Mouse (Mus musculus): ENCODE results near the gene Aamp.
"Not testable (repeated sequence)": the region's sequence is repeated elsewhere in the genome, so short reads cannot be mapped to it uniquely, and the experiment has no call there.

Aamp gene

GRCm38 (mm10) chr1:74302229-74302628 lies 17.7 kb upstream of the Aamp start:
- no peak for DNase-seq (ENCODE audit: extremely low read depth, insufficient read length, low spot score)

DNA sequence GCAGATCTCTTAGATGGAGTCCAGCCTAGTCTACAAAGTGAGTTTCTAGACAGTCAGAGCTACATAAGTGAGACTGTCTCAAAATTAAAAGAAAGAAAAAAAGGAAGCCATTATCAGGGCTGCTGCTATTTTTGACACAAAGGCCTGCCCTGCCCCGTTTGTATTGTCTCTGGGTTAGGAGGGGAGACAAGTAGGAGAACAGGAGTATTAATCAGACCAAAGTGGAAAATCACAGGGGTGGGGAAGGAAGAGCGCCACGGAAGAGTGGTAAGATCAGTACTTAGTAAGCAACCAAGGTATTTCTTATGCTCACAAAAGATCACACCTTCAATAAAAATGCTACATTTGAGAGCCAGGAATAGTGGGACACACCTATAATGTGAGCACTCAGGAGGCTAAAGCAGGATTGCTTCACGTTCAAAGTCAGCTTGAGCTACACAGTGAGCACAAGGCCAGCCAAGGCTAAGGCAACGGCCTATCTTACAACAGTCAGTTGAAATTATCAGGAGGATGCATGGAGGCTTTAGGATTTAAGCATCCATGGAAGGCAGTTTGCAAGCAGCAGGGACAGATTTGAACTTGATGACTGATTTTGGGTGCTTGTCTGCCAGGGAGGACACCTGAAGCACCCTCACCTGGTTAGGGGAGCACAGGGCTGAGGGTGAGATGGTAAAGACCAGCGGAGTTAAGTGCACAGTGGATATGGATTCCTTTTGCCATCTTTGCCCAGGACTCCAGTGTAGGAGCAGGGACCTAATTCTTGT lies 16.0 kb upstream of the Aamp start:
- DNase-seq (ENCODE audit: extremely low read depth, insufficient read length, low spot score) = no peak

DNA sequence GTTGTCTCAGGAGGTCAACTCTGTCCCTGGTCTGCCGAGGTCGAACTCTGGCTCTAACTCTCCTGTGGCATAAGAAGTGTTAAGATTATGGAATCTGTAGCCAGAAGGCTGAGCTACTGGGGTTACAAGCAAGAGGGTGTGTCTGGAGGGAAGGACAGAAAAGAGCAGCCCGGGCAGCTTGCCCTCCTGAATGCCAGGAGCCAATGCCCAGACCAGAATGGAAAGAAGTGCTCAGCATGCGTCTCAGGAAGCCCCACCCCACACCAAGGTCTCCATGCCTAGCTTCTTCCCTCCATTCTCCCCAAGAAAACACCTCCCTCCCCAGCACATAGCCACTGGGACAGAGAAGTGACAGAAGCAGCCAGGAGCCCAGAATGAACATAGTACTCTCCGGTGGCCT lies 14.5 kb upstream of the Aamp start:
- DNase-seq (ENCODE audit: extremely low read depth, insufficient read length, low spot score) = peak; percentile 74

DNA sequence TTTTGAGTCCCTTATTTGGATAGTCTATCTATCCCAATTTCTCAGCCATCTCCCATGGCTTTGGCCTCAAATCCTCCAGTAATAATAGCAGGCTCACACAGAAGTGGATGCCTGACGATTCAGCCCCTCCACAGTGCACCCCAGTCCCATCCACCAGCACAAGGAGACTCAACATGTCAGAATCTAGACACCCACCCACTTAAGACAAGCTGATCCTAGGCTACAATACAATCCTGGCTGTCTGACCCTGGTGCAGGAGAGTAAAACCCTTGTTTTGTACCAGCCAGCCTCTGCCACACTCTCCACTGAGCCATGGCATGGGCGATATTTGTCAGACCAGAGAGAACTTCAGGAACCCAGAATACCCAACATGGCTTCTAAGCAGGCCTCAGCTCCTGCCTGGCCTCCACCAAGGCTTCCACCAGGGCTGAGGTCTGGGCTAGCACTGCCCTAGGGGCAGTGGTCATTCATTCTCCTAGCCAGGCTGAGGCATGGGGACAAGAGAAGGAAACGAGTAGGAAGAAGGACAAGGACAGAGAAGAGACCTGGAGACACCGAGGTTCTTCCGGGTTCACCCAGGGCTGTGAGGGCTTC lies 13.7 kb upstream of the Aamp start:
- no peak for DNase-seq (ENCODE audit: extremely low read depth, insufficient read length, low spot score)

DNA sequence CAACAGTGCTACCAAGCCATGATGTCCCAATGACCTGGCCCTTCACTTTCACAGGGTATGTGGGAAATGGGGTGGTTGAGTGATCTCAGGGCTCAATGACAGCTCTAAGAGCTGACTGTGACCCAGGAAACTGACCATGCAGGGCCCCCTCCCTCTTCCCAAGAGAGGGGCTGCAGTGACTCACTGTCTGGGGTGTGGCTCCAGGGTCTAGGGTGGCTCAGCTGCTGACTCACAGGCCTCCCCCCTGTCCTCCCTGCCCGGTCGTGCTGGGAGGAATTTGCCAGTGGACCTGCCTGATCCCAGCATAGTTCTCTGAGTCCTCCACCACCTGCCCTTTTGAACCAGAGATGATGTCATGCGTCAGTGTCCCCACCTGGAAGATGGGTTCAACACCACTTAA lies 12.7 kb upstream of the Aamp start:
- peak; percentile 72 for DNase-seq (ENCODE audit: extremely low read depth, insufficient read length, low spot score)

DNA sequence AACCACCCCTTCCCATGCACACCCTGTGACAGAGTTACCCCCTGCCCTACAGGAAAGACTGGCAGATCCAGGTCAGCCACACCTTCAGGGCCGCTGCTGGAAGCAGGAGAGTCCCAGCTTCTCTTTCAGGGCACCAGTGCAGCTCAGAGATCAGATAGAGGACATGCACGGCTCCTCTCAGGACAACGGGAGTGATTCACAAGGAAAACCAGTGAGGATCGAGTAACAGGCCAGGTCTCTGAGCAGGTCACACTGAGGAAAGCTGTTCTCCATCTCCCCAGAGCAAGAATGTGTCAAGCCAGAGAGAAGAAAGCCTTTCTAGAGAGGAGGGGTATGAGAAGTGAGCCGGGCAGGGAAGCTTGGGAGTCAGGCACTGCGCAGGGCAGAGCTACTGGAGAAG lies 11.9 kb upstream of the Aamp start:
- DNase-seq (ENCODE audit: extremely low read depth, insufficient read length, low spot score) = no peak

DNA sequence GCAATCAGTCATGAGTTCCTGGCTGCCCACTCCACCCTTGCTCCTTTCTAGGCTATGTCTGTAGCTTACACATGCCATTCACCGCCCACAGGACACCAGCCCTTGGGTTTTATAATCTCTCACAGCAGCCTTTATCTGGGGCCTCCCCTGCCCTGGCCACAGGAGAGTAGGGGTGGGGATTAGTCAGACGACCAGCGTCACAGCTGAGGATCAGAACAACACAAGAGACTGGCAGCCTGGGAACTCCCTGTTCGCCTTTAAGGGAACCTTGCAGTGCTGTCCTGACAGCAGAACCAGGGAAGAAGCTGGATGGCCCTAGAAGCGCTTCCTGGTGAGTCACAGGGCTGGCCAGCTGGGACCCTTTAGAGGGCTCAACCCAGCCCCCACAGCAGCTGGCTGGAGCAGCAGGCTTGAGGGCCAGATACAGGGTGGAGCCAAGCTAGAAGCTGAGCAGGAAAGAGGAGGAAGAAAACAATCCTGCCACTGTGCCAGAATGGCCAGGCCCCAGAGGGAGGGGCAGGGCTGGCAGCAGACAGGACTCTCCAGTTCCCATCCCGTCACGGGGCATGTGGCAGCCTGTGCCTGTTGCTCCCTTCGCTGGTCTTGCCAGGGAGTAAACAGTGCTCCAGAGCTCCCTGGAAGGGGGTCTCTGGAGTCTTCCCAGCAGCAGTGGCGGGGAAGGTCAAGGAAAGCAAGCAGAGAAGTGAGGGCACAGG lies 11.1 kb upstream of the Aamp start:
- peak; percentile 95 for DNase-seq (ENCODE audit: extremely low read depth, insufficient read length, low spot score)

GRCm38 (mm10) chr1:74294733-74295455 lies 10.4 kb upstream of the Aamp start:
- no peak for DNase-seq (ENCODE audit: extremely low read depth, insufficient read length, low spot score)

DNA sequence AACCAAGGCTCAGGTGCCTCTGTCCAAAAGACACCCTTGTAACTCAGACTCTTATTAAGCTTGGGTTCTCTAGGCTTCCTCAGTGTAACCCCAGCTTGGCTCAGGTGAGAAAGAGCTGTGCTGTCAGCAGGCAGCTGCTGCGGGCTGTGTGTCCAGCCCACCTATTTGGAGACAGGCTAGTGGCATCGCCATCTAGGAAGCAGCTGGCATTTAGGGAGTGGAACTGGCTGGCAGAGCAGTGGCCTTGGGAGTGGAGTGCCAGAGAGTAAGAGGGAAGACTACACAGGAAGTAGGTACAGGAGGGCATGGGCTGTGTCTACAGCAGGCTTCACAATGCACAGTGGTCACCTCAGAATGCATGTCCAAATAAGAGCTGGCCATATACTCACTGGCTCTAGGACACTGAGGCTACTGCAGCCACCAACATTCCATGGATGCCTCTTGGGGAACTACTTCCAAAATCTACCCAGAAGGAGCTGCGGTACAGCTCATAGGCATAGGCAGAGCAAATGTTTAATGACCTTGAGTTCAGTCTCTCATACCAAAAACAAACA lies 9.6 kb upstream of the Aamp start:
- DNase-seq (ENCODE audit: extremely low read depth, insufficient read length, low spot score) = no peak

DNA sequence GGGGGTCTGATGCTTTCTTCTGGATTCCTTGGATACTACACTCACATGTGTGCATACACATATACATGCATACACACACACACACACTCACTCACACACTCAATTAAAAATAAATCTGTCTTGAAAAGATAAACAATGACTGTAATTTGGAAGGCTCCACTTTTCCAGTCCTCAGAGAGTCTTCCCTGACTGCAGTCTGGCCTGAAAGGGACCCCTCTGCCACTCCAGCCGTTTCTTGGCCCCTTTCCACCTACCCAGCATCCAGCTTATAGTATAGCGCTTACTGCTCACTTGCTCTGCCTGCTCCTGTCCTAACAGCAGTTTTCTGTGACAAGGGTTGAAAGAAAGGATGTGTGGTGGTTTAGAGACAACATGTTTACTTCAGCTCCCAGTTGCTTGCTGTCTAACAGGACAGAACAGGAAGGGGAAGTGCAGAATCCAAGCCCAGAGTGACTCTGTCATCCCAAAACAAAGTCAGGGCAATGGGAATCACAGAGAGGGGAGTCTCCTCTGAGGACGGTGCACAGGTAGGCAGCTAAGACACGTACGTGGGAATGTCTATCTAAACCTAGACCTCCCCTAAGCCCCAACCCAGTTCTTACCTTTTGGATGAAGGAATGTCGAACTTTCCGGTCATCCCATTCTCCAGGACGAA lies 8.9 kb upstream of the Aamp start:
- DNase-seq (ENCODE audit: extremely low read depth, insufficient read length, low spot score) = no peak

GRCm38 (mm10) chr1:74292331-74293020 lies 7.9 kb upstream of the Aamp start:
- no peak for DNase-seq (ENCODE audit: extremely low read depth, insufficient read length, low spot score)

GRCm38 (mm10) chr1:74290141-74290540 lies 5.6 kb upstream of the Aamp start:
- DNase-seq (ENCODE audit: extremely low read depth, insufficient read length, low spot score) = no peak

- DNase-seq (ENCODE audit: extremely low read depth, insufficient read length, low spot score) = no peak
Observed at GRCm38 (mm10) chr1:74289740-74290139, 5.2 kb upstream of the Aamp start.

DNA sequence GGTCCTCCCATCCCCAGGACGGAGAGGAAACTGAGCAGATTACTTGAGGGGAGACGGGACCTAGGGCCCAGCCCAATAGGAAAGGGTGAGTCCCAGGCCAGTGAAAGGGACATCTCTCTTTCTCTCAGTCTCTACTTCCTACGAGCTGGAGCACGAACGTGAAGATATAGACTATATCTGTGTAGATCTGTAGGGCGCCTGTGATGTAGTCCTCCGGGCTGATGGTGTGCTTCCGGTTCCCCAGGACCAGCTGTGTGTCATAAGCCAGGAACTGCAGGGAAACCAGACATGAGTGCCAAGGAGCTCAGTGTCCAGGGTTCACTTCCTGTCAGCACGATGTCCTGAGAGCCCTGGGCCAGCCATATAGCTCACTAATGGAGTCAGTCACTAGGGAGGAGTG lies 4.7 kb upstream of the Aamp start:
- DNase-seq (ENCODE audit: extremely low read depth, insufficient read length, low spot score) = no peak

DNA sequence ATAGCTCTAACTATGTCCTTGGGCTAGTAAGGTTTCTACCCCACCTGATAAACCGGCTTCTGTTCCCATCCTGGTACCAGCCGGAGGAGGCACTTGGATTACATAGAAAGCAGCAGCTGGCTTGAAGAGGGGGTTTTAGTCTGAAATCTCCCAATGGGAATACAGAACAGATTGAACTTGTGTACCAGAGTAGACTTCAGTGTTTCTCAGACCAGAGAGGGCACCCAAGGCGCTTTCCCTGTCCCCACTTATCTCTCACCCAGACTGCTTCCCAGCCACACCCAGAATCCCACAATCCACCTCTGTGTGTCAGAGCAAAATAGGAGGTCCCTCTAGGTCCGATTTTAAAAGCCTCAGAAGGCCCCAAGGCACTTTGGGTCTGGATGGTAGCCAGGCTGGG lies 3.8 kb upstream of the Aamp start:
- no peak for DNase-seq (ENCODE audit: extremely low read depth, insufficient read length, low spot score)

DNA sequence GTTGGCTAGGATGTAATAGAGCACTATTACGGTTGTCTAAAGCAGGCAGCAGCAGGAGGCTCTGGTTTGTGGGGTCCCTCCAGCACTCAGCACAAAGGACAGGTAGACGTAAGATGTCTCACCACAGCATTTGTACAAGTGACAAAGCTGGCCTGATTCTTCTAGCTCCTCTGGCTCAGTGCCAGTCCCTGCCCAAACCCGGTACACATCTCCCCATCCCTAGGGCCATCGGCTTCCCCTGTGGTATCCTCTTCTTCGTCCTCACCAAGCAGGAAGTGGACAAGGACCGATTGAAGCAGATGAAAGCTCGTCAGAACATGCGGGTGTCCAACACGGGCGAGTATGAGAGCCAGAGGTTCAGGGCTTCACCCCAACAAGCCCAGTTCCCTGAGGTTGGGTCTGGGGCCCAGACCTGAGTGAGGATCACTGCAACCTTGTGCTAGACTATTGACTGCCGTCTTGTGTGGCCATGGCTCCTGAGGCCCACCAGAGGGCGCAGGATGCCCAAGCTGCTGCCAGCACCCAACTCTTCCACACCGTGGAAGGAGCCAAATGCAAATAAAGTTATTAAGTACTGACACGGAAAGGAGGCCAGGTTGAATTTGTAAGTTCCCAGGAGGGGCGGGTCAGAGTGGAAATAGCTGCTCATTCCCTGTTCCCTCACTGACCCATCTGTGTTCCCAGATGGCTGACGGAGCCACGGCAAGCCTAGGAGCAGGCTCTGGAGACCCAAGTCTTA lies 2.5 kb upstream of the Aamp start:
- DNase-seq (ENCODE audit: extremely low read depth, insufficient read length, low spot score) = not testable (repeated sequence)

DNA sequence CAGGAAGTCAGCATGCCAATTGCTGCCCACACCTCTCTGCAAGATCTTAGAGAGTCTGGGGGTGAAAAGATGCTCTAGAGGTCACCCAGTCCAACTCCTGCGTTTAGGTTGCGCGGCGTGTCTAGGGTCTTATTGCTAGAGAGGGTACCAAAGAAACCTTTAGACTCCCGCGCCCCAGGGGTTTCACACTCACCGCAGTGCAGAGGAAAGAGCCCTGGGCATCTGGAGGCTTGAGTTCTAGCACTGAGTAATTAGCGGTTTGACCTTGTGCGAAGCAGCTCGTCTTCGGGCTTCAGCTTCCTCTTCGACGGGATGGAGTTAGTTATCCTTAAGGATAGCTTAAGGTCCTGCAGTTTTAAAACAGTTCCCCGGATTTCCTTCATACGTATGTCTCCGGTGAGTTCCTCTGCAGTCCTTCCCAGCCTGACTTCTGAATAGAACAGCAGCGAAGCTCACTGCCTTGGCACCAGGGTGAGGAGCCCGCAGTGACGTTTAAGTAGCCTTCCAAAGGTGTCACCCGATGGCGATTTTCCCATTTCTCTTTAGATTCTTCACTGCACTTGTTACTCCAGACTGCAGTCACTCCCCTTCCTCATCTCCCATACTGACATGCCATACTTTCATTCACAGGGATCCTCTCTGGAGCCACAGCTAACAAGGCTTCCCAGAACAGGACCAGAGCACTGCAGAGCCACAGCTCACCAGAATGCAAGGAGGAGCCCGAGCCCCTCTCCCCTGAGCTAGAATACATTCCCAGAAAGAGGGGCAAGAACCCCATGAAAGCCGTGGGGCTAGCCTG lies 873 bp upstream of the Aamp start:
- DNase-seq (ENCODE audit: extremely low read depth, insufficient read length, low spot score) = no peak

GRCm38 (mm10) chr1:74283686-74284463 lies 663 bp downstream of the Aamp start:
- no peak for DNase-seq (ENCODE audit: extremely low read depth, insufficient read length, low spot score)

Measured in 3134 (cell line).